Mouse (Mus musculus): ENCODE measurements around the gene Ndufab1. TPM values are rescaled to one million over a fixed set of nuclear protein-coding genes. Genes with fewer than 3 reads are reported as not detected.

The Ndufab1 gene
- total and polyA plus RNA-seq, 3 experiments = 119 to 452 (median 172) TPM

GRCm38 (mm10) chr7:122066945-122067516, 34.7 kb downstream of the Ndufab1 start, which contains the start of the genes Ubfd1 and Ears2:
Gene Ubfd1 (plus strand): TSS chr7:122067175.
Gene Ears2 (minus strand): TSS chr7:122067263.
- DNase-seq (ENCODE audit: low read depth, low spot score) = peak; percentile 98
- Histone ChIP-seq H3K27me3 (ENCODE audit: control insufficient read depth in 1 of 2, insufficient read depth in 2 of 2, low read length in 2 of 2) (no peaks in the 10 kb centered on the region), H3K27ac (ENCODE audit: control insufficient read depth, low read depth, low read length) (peak within 1 kb of the TSS; percentile 59), H3K9me3 (replicated peaks; ENCODE audit: insufficient read depth, low read length) (no peaks in the 10 kb centered on the region), H3K79me2 (ENCODE audit: control insufficient read depth, insufficient read depth, low read length, poor library complexity) (peaks cover 32% of the 10 kb centered on the region), H3K36me3 (ENCODE audit: control insufficient read depth in 1 of 2, insufficient read depth in 2 of 2, low read length in 2 of 2) (peaks cover 3 to 22% of the 10 kb centered on the region in 2 experiments; a peak in 2 of 4 replicates), H3K9ac (ENCODE audit: control insufficient read depth, low read depth, low read length, poor library complexity, severe bottlenecking) (peak within 1 kb of the TSS; percentile 93), H3K4me1 (ENCODE audit: control insufficient read depth in 1 of 2, insufficient read depth in 2 of 2, low read length in 2 of 2) (peaks cover 5 to 6% of the 10 kb centered on the region in 2 experiments), H3K4me3 (ENCODE audit: control insufficient read depth in 1 of 2, insufficient read depth in 1 of 2, low read depth in 2 of 2, low read length in 2 of 2) (peak within 1 kb of the TSS; percentile 85 to 94)
- TF ChIP-seq BHLHE40 (IDR thresholded peaks at IDR 0.05; ENCODE audit: borderline replicate concordance, low read depth, low read length) = no peak
- no peak for TF ChIP-seq RAD21 (IDR thresholded peaks at IDR 0.05; ENCODE audit: low read depth, low read length)
- peak; percentile 92 for TF ChIP-seq SIN3A (IDR thresholded peaks at IDR 0.05; ENCODE audit: low read length)
- TF ChIP-seq ZKSCAN1 (IDR thresholded peaks at IDR 0.05; ENCODE audit: low read depth, low read length) = no peak
- TF ChIP-seq POLR2A (IDR thresholded peaks at IDR 0.05; ENCODE audit: control insufficient read depth in 1 of 2, insufficient read depth in 1 of 2, low read depth in 1 of 2, low read length in 2 of 2, poor library complexity in 1 of 2) = peak; percentile 33 to 69; a peak in 2 of 4 replicates
- no peak for TF ChIP-seq ZMIZ1 (IDR thresholded peaks at IDR 0.05; ENCODE audit: low read depth, low read length)
- peak; percentile 99 for TF ChIP-seq MAX (IDR thresholded peaks at IDR 0.05; ENCODE audit: low read length)
- peak in 1 of 2 experiments; percentile 30; a peak in 2 of 4 replicates for TF ChIP-seq EP300 (IDR thresholded peaks at IDR 0.05; ENCODE audit: low read depth in 1 of 2, low read length in 2 of 2)
- no peak for TF ChIP-seq MEF2A (IDR thresholded peaks at IDR 0.05; ENCODE audit: extremely low read depth, insufficient replicate concordance, low read depth, low read length, poor library complexity, severe bottlenecking)
- peak; percentile 99 for TF ChIP-seq MYC (IDR thresholded peaks at IDR 0.05; ENCODE audit: low read depth, low read length)
- peak; percentile 61 for TF ChIP-seq ZNF384 (IDR thresholded peaks at IDR 0.05; ENCODE audit: low read depth, low read length)
- TF ChIP-seq MAFK (IDR thresholded peaks at IDR 0.05; ENCODE audit: borderline replicate concordance, low read depth, low read length) = no peak
- peak; percentile 46; the same call in 1 of the 2 replicates for TF ChIP-seq NRF1 (IDR thresholded peaks at IDR 0.05; ENCODE audit: insufficient read depth, low read depth, low read length, poor library complexity, severe bottlenecking)
- no peak for TF ChIP-seq RCOR1 (IDR thresholded peaks at IDR 0.05; ENCODE audit: low read depth, low read length)
- TF ChIP-seq ETS1 (IDR thresholded peaks at IDR 0.05; ENCODE audit: low read depth, low read length) = peak; percentile 93
- TF ChIP-seq POLR2AphosphoS2 (IDR thresholded peaks at IDR 0.05; ENCODE audit: low read length) = no peak
- no peak for TF ChIP-seq POLR2AphosphoS5 (IDR thresholded peaks at IDR 0.05; ENCODE audit: borderline replicate concordance, low read depth, low read length)
- TF ChIP-seq HCFC1 (IDR thresholded peaks at IDR 0.05; ENCODE audit: low read depth, low read length) = peak; percentile 84
- no peak for TF ChIP-seq MYB (IDR thresholded peaks at IDR 0.05; ENCODE audit: low read depth, low read length)
- peak; percentile 99 for TF ChIP-seq MXI1 (IDR thresholded peaks at IDR 0.05; ENCODE audit: low read depth, low read length)
- peak; percentile 85 for TF ChIP-seq USF1 (IDR thresholded peaks at IDR 0.05; ENCODE audit: low read depth, low read length)
- peak; percentile 36; the same call in 1 of the 2 replicates for TF ChIP-seq MAZ (IDR thresholded peaks at IDR 0.05; ENCODE audit: low read depth, low read length)
- no peak for TF ChIP-seq USF2 (IDR thresholded peaks at IDR 0.05; ENCODE audit: borderline replicate concordance in 1 of 2, insufficient read depth in 1 of 2, low read depth in 1 of 2, low read length in 2 of 2)
- 0 out of 2 replicates have a peak, but pooled peaks have one; percentile 32 for TF ChIP-seq TBP (IDR thresholded peaks at IDR 0.05; ENCODE audit: low read depth, low read length)
- no peak for TF ChIP-seq CHD1 (IDR thresholded peaks at IDR 0.05; ENCODE audit: low read depth, low read length)
- peak; percentile 40 for TF ChIP-seq TCF12 (IDR thresholded peaks at IDR 0.05; ENCODE audit: low read depth, low read length)
- 0 out of 2 replicates have a peak, but pooled peaks have one; percentile 32 for TF ChIP-seq UBTF (IDR thresholded peaks at IDR 0.05; ENCODE audit: borderline replicate concordance, insufficient read depth, low read depth, low read length)
